Mouse (Mus musculus) testis, adult 2 months (tissue): Measurements from ENCODE around the gene Slc32a1.

Experiments
- CTCF ChIP-seq: fragments of 200-500 bp; IDR thresholded peaks from 2 replicates; pipeline ENCODE4 v1.5.1; 2012; ENCODE audit warnings: low read depth, mild to moderate bottlenecking, inconsistent platforms, low read length, moderate library complexity; ENCODE audit not compliant: control insufficient read depth, insufficient read depth, insufficient replicate concordance
- POLR2A ChIP-seq: fragments of 200-500 bp; IDR thresholded peaks from 2 replicates; pipeline ENCODE4 v1.6.1; 2012; ENCODE audit warnings: low read depth, mild to moderate bottlenecking, inconsistent platforms, low read length, moderate library complexity; ENCODE audit not compliant: control insufficient read depth

DNA sequence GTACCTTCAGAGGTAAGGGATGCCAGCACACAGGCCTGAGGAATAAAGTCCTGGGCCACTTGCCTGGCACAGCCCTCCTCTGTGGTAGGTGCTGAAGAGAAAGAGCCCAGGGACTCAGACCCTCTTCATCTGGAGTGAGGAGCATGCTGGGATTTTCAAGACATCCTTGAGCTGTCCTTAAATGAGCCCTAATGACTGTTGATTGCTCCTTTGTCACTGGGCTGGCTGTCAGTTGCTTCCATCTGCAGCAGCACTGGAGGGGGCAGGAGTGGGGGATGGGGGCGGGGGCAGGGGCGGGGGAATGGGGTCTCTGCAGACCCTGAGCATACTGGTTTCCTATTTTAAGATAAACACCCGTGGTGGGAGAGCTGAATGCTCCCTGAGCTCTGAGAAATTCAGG, 10.1 kb upstream of the Slc32a1 start:
- TF ChIP-seq CTCF (no peak), POLR2A (no peak)
